9 mouse cellular contexts compared by ENCODE assay signal in genomic region chr1:54983339-54983738, GRCm38 (mm10). TPM values are rescaled to one million over a fixed set of nuclear protein-coding genes. Genes with fewer than 3 reads are reported as not detected.
A peak's percentile ranks its signal among the peaks of the same experiment; 100 is the strongest.
DNase-seq lines count a peak whose midpoint lies in the region; ATAC-seq lines count a peak whose summit lies in the region.
"Had no signal": no experiment of that assay in that cellular context is flagged by ENCODE, and none has a peak within 500 bp of the region (broad histone marks: within the 10 kb centered on the region; RNA-seq: fewer than 3 reads in every experiment).

No protein-coding gene starts in this region.

- intact Hi-C loops in heart, postnatal 10 days (cut with DNase I): loop anchor here (2.0 kb wide), 1 partner anchor 151 kb away; no protein-coding TSS in a partner anchor

- no peaks in the 10 kb centered on the region for H3K4me1 ChIP-seq in hindbrain, embryonic 12.5 days
- H3K4me1 ChIP-seq: stomach, embryonic 15.5 days had no signal

- H3K4me2 ChIP-seq in hindbrain, embryonic 12.5 days (replicated peaks): no peak overlapping the region
- H3K4me2 ChIP-seq: stomach, embryonic 15.5 days had no signal

- no peak overlapping the region for H3K4me3 ChIP-seq in hindbrain, embryonic 12.5 days
- H3K4me3 ChIP-seq: stomach, embryonic 15.5 days had no signal

- H3K27ac ChIP-seq in hindbrain, embryonic 12.5 days: no peak overlapping the region
- H3K27ac ChIP-seq: stomach, embryonic 15.5 days had no signal

- no peak overlapping the region for H3K9ac ChIP-seq in hindbrain, embryonic 12.5 days
- H3K9ac ChIP-seq: stomach, embryonic 15.5 days had no signal

- WGBS in hindbrain, embryonic 12.5 days: 68% methylated on average over 3 of the region's 3 CpGs

- DNase-seq in heart, postnatal 10 days: peak; percentile 27 to 30
- DNase-seq in heart, adult 11 months: no peak
- DNase-seq in right cerebral cortex, adult 2 months (ENCODE audit: low spot score in 2 of 2): peak; percentile 13 to 32
- DNase-seq in right cerebral cortex, postnatal 10 days (ENCODE audit: low spot score in 2 of 2): no peak
- DNase-seq in fibroblast of lung, adult 2 months (ENCODE audit: low read depth): peak; percentile 54
- peak; percentile 28 for DNase-seq in telencephalon, adult 2 months (ENCODE audit: low read depth, low spot score)
- DNase-seq in thymus, postnatal 10 days (ENCODE audit: low spot score in 2 of 2): no peak

- peaks cover 30% of the 10 kb centered on the region for H3K36me3 ChIP-seq in hindbrain, embryonic 12.5 days

- H3K9me3 ChIP-seq in hindbrain, embryonic 12.5 days (replicated peaks): no peaks in the 10 kb centered on the region
- H3K9me3 ChIP-seq: stomach, embryonic 15.5 days had no signal

- no peak for ATAC-seq in hindbrain, embryonic 12.5 days (ENCODE audit: low FRiP score)

- H3K27me3 ChIP-seq in hindbrain, embryonic 12.5 days: no peaks in the 10 kb centered on the region
- H3K27me3 ChIP-seq: stomach, embryonic 15.5 days had no signal

RNA-seq across cellular contexts. Expression of gene Sf3b1, which starts 43.9 kb away (rescaled TPM):
- 100 to 1,000 TPM; 115 to 139 TPM for total RNA-seq in heart, postnatal 10 days (2021)
- polyA plus RNA-seq in hindbrain, embryonic 12.5 days (2016; fragmentation: Nextera tagmentation; extraction: Ambion mirVana): 347 and 353 TPM in 2 replicates

RNA-seq across cellular contexts. Expression of gene Ankrd44, which starts 57.2 kb away (rescaled TPM):
- total RNA-seq in heart, postnatal 10 days (2021): 10 to 100 TPM; 14.6 to 21.7 TPM
- polyA plus RNA-seq in hindbrain, embryonic 12.5 days (2016; fragmentation: Nextera tagmentation; extraction: Ambion mirVana): 20.9 and 23.4 TPM in 2 replicates

Comparison
In these comparisons a context has a peak if more than half of its experiments do, and no peak if none do; other contexts are left out.
1. DNase-seq: peak in heart, postnatal 10 days (2 of 2), right cerebral cortex, adult 2 months (2 of 2), fibroblast of lung, adult 2 months (single experiment) and telencephalon, adult 2 months (single experiment); none in heart, adult 11 months (single experiment), right cerebral cortex, postnatal 10 days (0 of 2) and thymus, postnatal 10 days (0 of 2).